Mouse (Mus musculus): Measurements from ENCODE around the gene Rccd1. TPM values are rescaled to one million over a fixed set of nuclear protein-coding genes. Genes with fewer than 3 reads are reported as not detected.

Gene Rccd1
- 1.7 TPM for polyA plus RNA-seq (2014; fragmentation: Illumina TruSeq; extraction: RNeasy Lipid Tissue Mini Kit (QIAGEN cat#74804); ENCODE audit: low read depth, low replicate concordance)

GRCm38 (mm10) chr7:80324043-80324815 lies at the start of gene Rccd1:
Rccd1 (minus strand) TSS chr7:80324454.

GRCm38 (mm10) chr7:80371041-80371751 lies 46.9 kb upstream of the Rccd1 start, which contains the start of gene Man2a2:
Man2a2 (minus strand) TSS chr7:80371375.

GRCm38 (mm10) chr7:80342858-80343257 lies 18.6 kb upstream of the Rccd1 start, which contains the start of gene Hddc3:
Hddc3 (plus strand) TSS chr7:80343104.

GRCm38 (mm10) chr7:80340793-80341192 lies 16.5 kb upstream of the Rccd1 start, which contains the start of gene Unc45a:
Unc45a (minus strand) TSS chr7:80341005.

GRCm38 (mm10) chr7:80294062-80294763 lies 30.0 kb downstream of the Rccd1 start, which contains the start of gene Prc1:
Prc1 (plus strand) TSS chr7:80294450.

GRCm38 (mm10) chr7:80268897-80269750 lies 55.1 kb downstream of the Rccd1 start, which contains the start of gene Vps33b:
Vps33b (plus strand) TSS chr7:80269649.

GRCm38 (mm10) chr7:80260625-80261371 lies 63.5 kb downstream of the Rccd1 start, which contains the start of gene Ngrn:
Ngrn (plus strand) TSS chr7:80261215.

GRCm38 (mm10) chr7:80246148-80246721 lies 78.0 kb downstream of the Rccd1 start, which contains the start of gene Ttll13:
Ttll13 (plus strand) TSS chr7:80246376.

Other genes starting within 250 kb of the Rccd1 start
- 35.3 TPM for gene Idh2, start 209.1 kb downstream of the Rccd1 start, polyA plus RNA-seq (2014; fragmentation: Illumina TruSeq; extraction: RNeasy Lipid Tissue Mini Kit (QIAGEN cat#74804); ENCODE audit: low read depth, low replicate concordance)
- gene Sema4b, start 137.6 kb downstream of the Rccd1 start, polyA plus RNA-seq (2014; fragmentation: Illumina TruSeq; extraction: RNeasy Lipid Tissue Mini Kit (QIAGEN cat#74804); ENCODE audit: low read depth, low replicate concordance) = 1.7 TPM
- gene Cib1, start 91.6 kb downstream of the Rccd1 start, polyA plus RNA-seq (2014; fragmentation: Illumina TruSeq; extraction: RNeasy Lipid Tissue Mini Kit (QIAGEN cat#74804); ENCODE audit: low read depth, low replicate concordance) = 24.1 TPM
- 1.5 TPM for gene Gdpgp1, start 91.6 kb downstream of the Rccd1 start, polyA plus RNA-seq (2014; fragmentation: Illumina TruSeq; extraction: RNeasy Lipid Tissue Mini Kit (QIAGEN cat#74804); ENCODE audit: low read depth, low replicate concordance)
- gene Ttll13, start 78.1 kb downstream of the Rccd1 start, polyA plus RNA-seq (2014; fragmentation: Illumina TruSeq; extraction: RNeasy Lipid Tissue Mini Kit (QIAGEN cat#74804); ENCODE audit: low read depth, low replicate concordance) = 0.97 TPM
- gene Ngrn, start 63.2 kb downstream of the Rccd1 start, polyA plus RNA-seq (2014; fragmentation: Illumina TruSeq; extraction: RNeasy Lipid Tissue Mini Kit (QIAGEN cat#74804); ENCODE audit: low read depth, low replicate concordance) = 15.5 TPM
- gene Vps33b, start 54.8 kb downstream of the Rccd1 start, polyA plus RNA-seq (2014; fragmentation: Illumina TruSeq; extraction: RNeasy Lipid Tissue Mini Kit (QIAGEN cat#74804); ENCODE audit: low read depth, low replicate concordance) = 7.2 TPM
- gene Prc1, start 30.0 kb downstream of the Rccd1 start, polyA plus RNA-seq (2014; fragmentation: Illumina TruSeq; extraction: RNeasy Lipid Tissue Mini Kit (QIAGEN cat#74804); ENCODE audit: low read depth, low replicate concordance) = 1.8 TPM
- gene Unc45a, start 16.6 kb upstream of the Rccd1 start, polyA plus RNA-seq (2014; fragmentation: Illumina TruSeq; extraction: RNeasy Lipid Tissue Mini Kit (QIAGEN cat#74804); ENCODE audit: low read depth, low replicate concordance) = 2.1 TPM
- 23.2 TPM for gene Hddc3, start 18.6 kb upstream of the Rccd1 start, polyA plus RNA-seq (2014; fragmentation: Illumina TruSeq; extraction: RNeasy Lipid Tissue Mini Kit (QIAGEN cat#74804); ENCODE audit: low read depth, low replicate concordance)
- 8.3 TPM for gene Man2a2, start 46.9 kb upstream of the Rccd1 start, polyA plus RNA-seq (2014; fragmentation: Illumina TruSeq; extraction: RNeasy Lipid Tissue Mini Kit (QIAGEN cat#74804); ENCODE audit: low read depth, low replicate concordance)
- not detected for gene Fes, start 63.5 kb upstream of the Rccd1 start, polyA plus RNA-seq (2014; fragmentation: Illumina TruSeq; extraction: RNeasy Lipid Tissue Mini Kit (QIAGEN cat#74804); ENCODE audit: low read depth, low replicate concordance)
- gene Furin, start 81.0 kb upstream of the Rccd1 start, polyA plus RNA-seq (2014; fragmentation: Illumina TruSeq; extraction: RNeasy Lipid Tissue Mini Kit (QIAGEN cat#74804); ENCODE audit: low read depth, low replicate concordance) = 2.9 TPM
- gene Blm, start 210.7 kb upstream of the Rccd1 start, polyA plus RNA-seq (2014; fragmentation: Illumina TruSeq; extraction: RNeasy Lipid Tissue Mini Kit (QIAGEN cat#74804); ENCODE audit: low read depth, low replicate concordance) = 4.1 TPM

Data from kidney, adult 10 weeks (tissue).